Mouse (Mus musculus) liver, postnatal 0 days (tissue): ENCODE data around the gene Zfp692. TPM values are rescaled to one million over a fixed set of nuclear protein-coding genes. Genes with fewer than 3 reads are reported as not detected.
"Not testable (repeated sequence)": the region's sequence is repeated elsewhere in the genome, so short reads cannot be mapped to it uniquely, and the experiment has no call there.

ENCODE experiments used
- ATAC-seq: fragments of 200-750 bp; cut with Nextera tagmentation; 2 replicates; pipeline ENCODE4 v1.8.0; 2017; ENCODE audit warnings: mild to moderate bottlenecking, moderate library complexity
- DNase-seq: peaks from one replicate; pipeline ENCODE4 v3.0.0-alpha.2; 2016
- H3K27ac ChIP-seq: fragments of 300-500 bp; sonication (generic); 2 replicates; pipeline ENCODE4 v1.5.1; 2014; ENCODE audit warnings: antibody characterized with exemption, moderate library complexity, mild to moderate bottlenecking, low read depth
- H3K27me3 ChIP-seq: fragments of 300-500 bp; sonication (generic); 2 replicates; pipeline ENCODE4 v1.6.1; 2014; ENCODE audit warnings: low read length, control low read depth, mixed read lengths; ENCODE audit not compliant: insufficient read depth
- H3K36me3 ChIP-seq: fragments of 300-500 bp; sonication (generic); replicated peaks from 2 replicates; pipeline ENCODE4 v1.6.1; 2014; ENCODE audit warnings: mild to moderate bottlenecking, control low read depth, low read length, moderate library complexity, mixed read lengths; ENCODE audit not compliant: insufficient read depth
- H3K4me1 ChIP-seq: fragments of 300-500 bp; sonication (generic); 2 replicates; pipeline ENCODE4 v1.6.1; 2014; ENCODE audit warnings: antibody characterized with exemption, mild to moderate bottlenecking, control low read depth; ENCODE audit not compliant: insufficient read depth
- H3K4me2 ChIP-seq: fragments of 300-500 bp; sonication (generic); 2 replicates; pipeline ENCODE4 v1.6.1; 2014; ENCODE audit warnings: low read depth, mild to moderate bottlenecking, low read length, moderate library complexity, mixed read lengths
- H3K4me3 ChIP-seq: fragments of 300-500 bp; sonication (generic); 2 replicates; pipeline ENCODE4 v1.5.1; 2014; ENCODE audit warnings: low read depth, low read length
- H3K9ac ChIP-seq: fragments of 300-500 bp; sonication (generic); replicated peaks from 2 replicates; pipeline ENCODE4 v1.6.1; 2014; ENCODE audit warnings: mild to moderate bottlenecking, moderate library complexity
- H3K9me3 ChIP-seq: fragments of 300-500 bp; sonication (generic); 2 replicates; pipeline ENCODE4 v1.6.1; 2016; ENCODE audit warnings: mild to moderate bottlenecking, control low read depth, low read length, mixed read lengths
- CTCF ChIP-seq: sonication (generic); IDR thresholded peaks from 2 replicates; pipeline ENCODE4 v1.5.1; 2016; ENCODE audit warnings: antibody characterized with exemption, low read depth
- EP300 ChIP-seq: IDR thresholded peaks from 2 replicates; pipeline ENCODE4 v1.6.1; 2016; ENCODE audit warnings: antibody characterized with exemption, low read depth, mild to moderate bottlenecking
- WGBS: fragments of 180-500 bp; shearing (Covaris S2); extraction: QIAGEN DNeasy Blood & Tissue Kit; methylation state at CpG from one replicate; pipeline ENCODE4 v1.1.7; 2014; ENCODE audit not compliant: insufficient replicate concordance; 5-methylcytosine and 5-hydroxymethylcytosine counted together
- polyA plus RNA-seq: library from polyadenylated mRNA; unstranded; fragments of >200 nt; fragmentation: Nextera tagmentation; extraction: Ambion mirVana; gene quantifications from 2 replicates; pipeline ENCODE4 v1.2.1, GENCODE M21; 2015

Zfp692 gene
- polyA plus RNA-seq, 1 experiment from 2014 or later = 4.0 TPM

- ATAC-seq = no peak
- Histone ChIP-seq H3K9me3 (no peaks in the 10 kb centered on the region), H3K4me1 (peaks cover 21% of the 10 kb centered on the region), H3K9ac (no peak overlapping the region), H3K27me3 (no peaks in the 10 kb centered on the region), H3K4me2 (peak overlapping the region; percentile 45), H3K27ac (no peak overlapping the region), H3K36me3 (no peaks in the 10 kb centered on the region), H3K4me3 (no peak overlapping the region)
- DNase-seq = no peak
- no peak for TF ChIP-seq EP300
- no peak for TF ChIP-seq CTCF
- 44% methylated on average over 7 of the region's 7 CpGs for WGBS
Measured at GRCm38 (mm10) chr11:58303594-58303993, 3.3 kb upstream of the Zfp692 start.

- 88% methylated on average over 8 of the region's 8 CpGs for WGBS
- H3K4me1 ChIP-seq = peaks cover 21% of the 10 kb centered on the region
- 0 out of 2 replicates have a peak overlapping the region, but pooled peaks have one; percentile 19 for H3K27ac ChIP-seq
- not testable (repeated sequence) for DNase-seq, H3K27me3 ChIP-seq, ATAC-seq, H3K4me3 ChIP-seq, H3K9me3 ChIP-seq, H3K36me3 ChIP-seq, H3K9ac ChIP-seq, H3K4me2 ChIP-seq
Measured at GRCm38 (mm10) chr11:58305299-58305698, 1.6 kb upstream of the Zfp692 start.

- Histone ChIP-seq H3K27me3 (no peaks in the 10 kb centered on the region), H3K9me3 (no peaks in the 10 kb centered on the region), H3K27ac (peak overlapping the region; percentile 37), H3K36me3 (peaks cover 4% of the 10 kb centered on the region; the same call in 1 of the 2 replicates), H3K9ac (peak overlapping the region; percentile 65), H3K4me1 (peaks cover 17% of the 10 kb centered on the region), H3K4me2 (peak overlapping the region; percentile 93), H3K4me3 (peak overlapping the region; percentile 55)
- peak; percentile 62 for DNase-seq
- peak; percentile 50 for ATAC-seq
- WGBS = 3% methylated on average over 42 of the region's 42 CpGs
- TF ChIP-seq CTCF = peak; percentile 54
- no peak for TF ChIP-seq EP300
Measured at GRCm38 (mm10) chr11:58307411-58308080, 677 bp downstream of the Zfp692 start.

GRCm38 (mm10) chr11:58308661-58309060 lies 1.8 kb downstream of the Zfp692 start:
- WGBS = 89% methylated on average over 9 of the region's 9 CpGs
- H3K4me1 ChIP-seq = peaks cover 14% of the 10 kb centered on the region
- TF ChIP-seq EP300 = no peak
- no peak for TF ChIP-seq CTCF
- no peak overlapping the region for H3K4me3 ChIP-seq
- H3K36me3 ChIP-seq = peaks cover 4% of the 10 kb centered on the region; the same call in 1 of the 2 replicates
- H3K9me3 ChIP-seq = no peaks in the 10 kb centered on the region
- H3K9ac ChIP-seq = no peak overlapping the region
- no peaks in the 10 kb centered on the region for H3K27me3 ChIP-seq
- no peak overlapping the region for H3K27ac ChIP-seq
- no peak overlapping the region for H3K4me2 ChIP-seq
- ATAC-seq (no peak), DNase-seq (no peak)

- no peak overlapping the region for H3K4me3 ChIP-seq
- DNase-seq = no peak
- H3K4me2 ChIP-seq = no peak overlapping the region
- no peaks in the 10 kb centered on the region for H3K4me1 ChIP-seq
- no peaks in the 10 kb centered on the region for H3K9me3 ChIP-seq
- ATAC-seq = no peak
- H3K9ac ChIP-seq = no peak overlapping the region
- 87% methylated on average over 6 of the region's 6 CpGs for whole genome bisulfite sequencing
- no peak overlapping the region for H3K27ac ChIP-seq
- peaks cover 29% of the 10 kb centered on the region for H3K36me3 ChIP-seq
- no peak for TF ChIP-seq EP300
- TF ChIP-seq CTCF = no peak
- H3K27me3 ChIP-seq = no peaks in the 10 kb centered on the region
Measured at GRCm38 (mm10) chr11:58314069-58314468, 7.2 kb downstream of the Zfp692 start.

- H3K27ac ChIP-seq = no peak overlapping the region
- DNase-seq (no peak), ATAC-seq (no peak)
- peaks cover 42% of the 10 kb centered on the region for H3K36me3 ChIP-seq
- H3K27me3 ChIP-seq = no peaks in the 10 kb centered on the region
- TF ChIP-seq CTCF (no peak), EP300 (no peak)
- H3K4me3 ChIP-seq = no peak overlapping the region
- no peak overlapping the region for H3K4me2 ChIP-seq
- 92% methylated on average over 5 of the region's 5 CpGs for WGBS
- no peaks in the 10 kb centered on the region for H3K9me3 ChIP-seq
- no peaks in the 10 kb centered on the region for H3K4me1 ChIP-seq
- no peak overlapping the region for H3K9ac ChIP-seq
Measured at GRCm38 (mm10) chr11:58315536-58316168, 8.8 kb downstream of the Zfp692 start.
